Mouse (Mus musculus) neural tube, embryonic 11.5 days (tissue): ENCODE measurements around the gene Ptpn12. TPM values are rescaled to one million over a fixed set of nuclear protein-coding genes. Genes with fewer than 3 reads are reported as not detected.

Experiments used
- ATAC-seq: fragments of 200-750 bp; cut with Nextera tagmentation; 2 replicates; pipeline ENCODE4 v1.8.0; 2017; ENCODE audit warnings: moderate number of reproducible peaks, mild to moderate bottlenecking, moderate TSS enrichment, moderate library complexity; ENCODE audit not compliant: insufficient read depth, low FRiP score, low TSS enrichment
- DNase-seq: peaks from one replicate; pipeline ENCODE4 v3.0.0-alpha.2; 2015; ENCODE audit warnings: low spot score
- H3K27ac ChIP-seq: fragments of 300-500 bp; sonication (generic); 2 replicates; pipeline ENCODE4 v1.5.1; 2014; ENCODE audit warnings: low read depth, mild to moderate bottlenecking, low read length
- H3K27me3 ChIP-seq: fragments of 300-500 bp; sonication (generic); 2 replicates; pipeline ENCODE4 v1.6.1; 2014; ENCODE audit warnings: mild to moderate bottlenecking, low read length, mixed read lengths; ENCODE audit not compliant: control insufficient read depth, insufficient read depth
- H3K36me3 ChIP-seq: fragments of 300-500 bp; sonication (generic); 2 replicates; pipeline ENCODE4 v1.6.1; 2014; ENCODE audit warnings: mild to moderate bottlenecking, low read length, moderate library complexity, mixed read lengths; ENCODE audit not compliant: control insufficient read depth, insufficient read depth
- H3K4me1 ChIP-seq: fragments of 300-500 bp; sonication (generic); 2 replicates; pipeline ENCODE4 v1.6.1; 2014; ENCODE audit warnings: low read length, mixed read lengths; ENCODE audit not compliant: control insufficient read depth, insufficient read depth
- H3K4me2 ChIP-seq: fragments of 300-500 bp; sonication (generic); 2 replicates; pipeline ENCODE4 v1.6.1; 2014; ENCODE audit warnings: low read depth, mild to moderate bottlenecking, moderate library complexity
- H3K4me3 ChIP-seq: fragments of 300-500 bp; sonication (generic); 2 replicates; pipeline ENCODE4 v1.5.1; 2014; ENCODE audit warnings: low read depth, low read length
- H3K9ac ChIP-seq: fragments of 300-500 bp; sonication (generic); 2 replicates; pipeline ENCODE4 v1.6.1; 2014; ENCODE audit warnings: mild to moderate bottlenecking, low read length
- H3K9me3 ChIP-seq: fragments of 300-500 bp; sonication (generic); 2 replicates; pipeline ENCODE4 v1.6.1; 2016; ENCODE audit warnings: low read length; ENCODE audit not compliant: control insufficient read depth
- WGBS: fragments of 180-500 bp; shearing (Covaris S2); extraction: QIAGEN DNeasy Blood & Tissue Kit; methylation state at CpG from one replicate; pipeline ENCODE4 v1.1.7; 2014; 5-methylcytosine and 5-hydroxymethylcytosine counted together
- polyA plus RNA-seq: library from polyadenylated mRNA; unstranded; fragments of >200 nt; fragmentation: Nextera tagmentation; extraction: Ambion mirVana; gene quantifications from 2 replicates; pipeline ENCODE4 v1.2.1, GENCODE M21; 2014

The Ptpn12 gene
- 23.6 and 25.9 TPM in 2 replicates for polyA plus RNA-seq

DNA sequence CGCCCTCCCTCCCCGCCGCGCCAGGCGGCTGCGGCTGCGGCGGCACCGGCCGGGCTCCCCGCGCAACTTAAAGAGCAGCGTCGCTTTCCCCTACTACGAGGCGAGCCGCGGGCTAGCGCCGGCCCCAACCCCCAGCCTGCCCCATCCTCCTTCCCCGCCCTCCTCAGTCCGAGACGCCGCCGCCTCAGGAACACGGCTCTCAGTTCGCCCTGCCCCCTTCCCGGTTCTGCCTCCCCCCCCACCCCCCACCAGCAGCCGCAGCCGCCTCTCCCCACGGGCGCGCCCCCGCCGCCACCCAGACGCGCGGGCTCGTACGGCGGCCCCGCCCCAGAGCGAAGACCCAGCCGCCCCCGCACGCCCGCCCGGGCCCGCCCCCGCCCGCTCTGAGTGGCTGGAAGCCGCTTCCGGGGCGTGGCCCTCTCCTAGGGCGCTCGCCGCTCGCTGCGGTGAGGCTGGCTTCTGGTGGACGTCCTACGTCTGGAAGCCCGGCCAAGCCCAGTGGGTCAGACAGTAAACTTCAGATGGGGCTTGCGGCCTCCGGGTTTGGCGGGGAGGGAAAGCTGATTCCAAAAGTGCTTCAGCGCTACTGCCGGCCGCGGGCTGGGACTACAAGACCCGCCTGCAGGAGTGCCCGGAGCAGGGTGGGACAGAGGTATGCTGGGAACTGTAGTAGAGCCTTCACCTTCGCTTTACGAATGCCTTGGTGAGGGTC, at the start of gene Ptpn12:
Ptpn12 (minus strand) TSS at position 92 of the 712 bp plus-strand sequence.
- peak within 1 kb of the TSS; percentile 100 for H3K27ac ChIP-seq
- H3K4me1 ChIP-seq, result peaks cover 5% of the 10 kb centered on the region; the same call in 1 of the 2 replicates
- ATAC-seq (peak; percentile 94), DNase-seq (peak; percentile 97)
- no peaks in the 10 kb centered on the region for H3K36me3 ChIP-seq
- H3K27me3 ChIP-seq, result no peaks in the 10 kb centered on the region
- H3K4me2 ChIP-seq, result peak within 1 kb of the TSS; percentile 48
- no peaks in the 10 kb centered on the region for H3K9me3 ChIP-seq
- H3K9ac ChIP-seq, result peak within 1 kb of the TSS; percentile 98
- H3K4me3 ChIP-seq, result peak within 1 kb of the TSS; percentile 93
- 2% methylated on average over 42 of the region's 73 CpGs for WGBS

DNA sequence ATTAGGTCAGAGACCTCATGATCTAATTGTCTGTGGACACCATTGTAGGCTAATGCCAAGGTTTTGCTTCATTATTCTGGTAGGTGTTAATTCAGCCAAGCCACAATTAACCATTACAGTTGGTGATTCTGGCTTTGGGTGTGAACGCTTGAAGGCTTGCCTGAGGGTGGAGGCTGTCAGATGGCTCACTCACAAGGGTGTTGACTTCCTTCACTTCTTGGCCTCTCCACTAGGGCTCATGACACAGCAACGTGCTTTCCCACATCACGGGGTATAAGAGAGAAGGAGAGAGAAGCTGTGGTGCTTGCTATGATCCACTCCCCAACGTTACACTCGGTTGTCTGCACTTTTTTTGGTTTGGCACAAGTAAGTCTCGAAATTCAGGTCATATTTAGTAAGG, 35.5 kb upstream of the Ptpn12 start:
- H3K4me1 ChIP-seq, result no peaks in the 10 kb centered on the region
- no peak for ATAC-seq
- H3K9me3 ChIP-seq, result no peaks in the 10 kb centered on the region
- no peaks in the 10 kb centered on the region for H3K27me3 ChIP-seq
- no peak overlapping the region for H3K27ac ChIP-seq
- 79% methylated on average over 6 of the region's 6 CpGs for WGBS
- H3K4me2 ChIP-seq, result no peak overlapping the region
- no peak for DNase-seq
- H3K9ac ChIP-seq, result no peak overlapping the region
- H3K4me3 ChIP-seq, result no peak overlapping the region
- no peaks in the 10 kb centered on the region for H3K36me3 ChIP-seq

DNA sequence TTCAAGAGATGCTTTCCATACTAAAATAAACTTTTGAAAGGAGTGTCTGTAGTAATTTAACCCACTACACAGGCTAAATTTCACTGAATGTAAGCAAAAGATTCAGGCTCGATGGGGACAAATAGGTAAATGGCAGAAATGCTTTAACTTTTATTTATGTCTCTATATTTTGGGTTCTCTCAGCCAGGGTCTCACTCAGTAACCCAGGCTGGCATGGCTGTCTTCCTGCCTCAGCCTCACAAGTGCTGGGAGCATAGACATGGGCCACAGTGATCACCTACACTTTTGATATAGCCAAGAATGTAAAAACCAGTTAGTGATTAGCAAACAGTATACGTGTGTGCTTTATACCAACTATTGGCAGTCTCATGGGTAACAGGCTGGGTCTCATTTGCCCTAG, 1.5 kb upstream of the Ptpn12 start:
- 84% methylated on average over 2 of the region's 2 CpGs for WGBS
- no peak overlapping the region for H3K4me3 ChIP-seq
- H3K36me3 ChIP-seq, result no peaks in the 10 kb centered on the region
- no peak overlapping the region for H3K9ac ChIP-seq
- peak overlapping the region; percentile 48; the same call in 1 of the 2 replicates for H3K4me2 ChIP-seq
- no peak overlapping the region for H3K27ac ChIP-seq
- no peaks in the 10 kb centered on the region for H3K27me3 ChIP-seq
- H3K9me3 ChIP-seq, result no peaks in the 10 kb centered on the region
- DNase-seq (no peak), ATAC-seq (no peak)
- peaks cover 5% of the 10 kb centered on the region; the same call in 1 of the 2 replicates for H3K4me1 ChIP-seq

DNA sequence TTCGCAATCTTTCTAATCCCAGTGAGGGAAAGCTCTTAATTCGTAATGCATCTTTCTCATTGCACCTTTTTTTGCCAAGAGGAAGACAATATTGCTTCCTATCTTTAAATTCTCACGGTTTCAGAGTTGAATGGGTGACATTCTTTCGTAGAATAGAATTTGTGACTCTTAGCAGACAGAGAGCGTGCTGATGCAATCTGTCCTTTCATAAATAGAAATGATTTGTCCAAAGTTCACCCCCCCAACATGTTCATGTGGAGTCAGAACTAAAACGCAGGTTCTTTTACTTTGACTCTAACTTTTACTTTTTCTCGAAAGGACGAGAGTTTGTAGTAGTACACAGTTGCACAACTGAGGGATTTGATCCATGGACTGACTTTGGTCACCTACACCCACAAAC, 884 bp upstream of the Ptpn12 start:
- H3K9me3 ChIP-seq, result no peaks in the 10 kb centered on the region
- H3K9ac ChIP-seq, result peak overlapping the region; percentile 56
- peaks cover 5% of the 10 kb centered on the region; the same call in 1 of the 2 replicates for H3K4me1 ChIP-seq
- H3K36me3 ChIP-seq, result no peaks in the 10 kb centered on the region
- WGBS, result 13% methylated on average over 8 of the region's 8 CpGs
- ATAC-seq (no peak), DNase-seq (no peak)
- H3K4me2 ChIP-seq, result peak overlapping the region; percentile 48
- H3K27me3 ChIP-seq, result no peaks in the 10 kb centered on the region
- H3K27ac ChIP-seq, result peak overlapping the region; percentile 100
- H3K4me3 ChIP-seq, result peak overlapping the region; percentile 93

DNA sequence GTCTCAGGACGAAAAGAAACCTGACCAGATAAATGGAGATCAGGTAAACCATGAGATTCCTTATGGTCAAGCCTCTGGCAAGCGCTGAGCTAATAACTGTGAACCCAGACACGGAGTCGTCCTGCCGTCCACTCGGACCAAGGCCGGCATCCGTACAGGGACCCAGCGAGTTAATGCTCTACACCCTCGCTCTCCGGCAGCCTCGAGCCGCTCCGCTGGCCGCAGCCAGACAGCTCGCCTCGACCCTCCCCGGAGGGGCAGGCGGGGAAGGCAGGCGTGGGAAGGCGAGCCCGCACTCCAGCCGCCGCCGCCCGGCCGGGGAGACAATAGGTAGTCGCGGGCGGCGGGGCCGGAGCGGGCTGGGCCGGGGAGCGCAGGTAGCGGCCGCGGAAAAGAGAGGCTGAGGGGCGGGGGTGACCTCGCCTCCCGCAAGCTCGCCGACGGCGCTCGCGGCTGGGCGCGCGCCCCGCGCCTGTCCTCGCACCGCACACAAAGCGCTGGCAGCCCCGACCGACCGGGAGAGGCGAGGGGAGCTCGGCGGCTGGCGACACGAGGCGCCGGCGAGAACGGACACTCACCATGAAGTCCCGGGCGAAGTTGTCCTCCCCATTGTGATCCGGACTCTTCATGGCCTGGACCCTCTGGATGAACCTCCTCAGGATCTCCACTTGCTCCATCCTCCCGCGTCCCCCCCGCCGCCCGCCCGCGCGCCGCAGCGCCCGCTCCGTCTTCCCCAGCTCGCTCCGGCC, 466 bp downstream of the Ptpn12 start:
- under 1% methylated on average over 67 of the region's 84 CpGs for WGBS
- H3K27me3 ChIP-seq, result no peaks in the 10 kb centered on the region
- DNase-seq (peak; percentile 74), ATAC-seq (peak; percentile 64)
- no peaks in the 10 kb centered on the region for H3K36me3 ChIP-seq
- H3K27ac ChIP-seq, result peak overlapping the region; percentile 100
- peak overlapping the region; percentile 38 for H3K4me2 ChIP-seq
- peaks cover 5% of the 10 kb centered on the region; the same call in 1 of the 2 replicates for H3K4me1 ChIP-seq
- peak overlapping the region; percentile 98 for H3K9ac ChIP-seq
- H3K4me3 ChIP-seq, result peak overlapping the region; percentile 93
- H3K9me3 ChIP-seq, result no peaks in the 10 kb centered on the region

DNA sequence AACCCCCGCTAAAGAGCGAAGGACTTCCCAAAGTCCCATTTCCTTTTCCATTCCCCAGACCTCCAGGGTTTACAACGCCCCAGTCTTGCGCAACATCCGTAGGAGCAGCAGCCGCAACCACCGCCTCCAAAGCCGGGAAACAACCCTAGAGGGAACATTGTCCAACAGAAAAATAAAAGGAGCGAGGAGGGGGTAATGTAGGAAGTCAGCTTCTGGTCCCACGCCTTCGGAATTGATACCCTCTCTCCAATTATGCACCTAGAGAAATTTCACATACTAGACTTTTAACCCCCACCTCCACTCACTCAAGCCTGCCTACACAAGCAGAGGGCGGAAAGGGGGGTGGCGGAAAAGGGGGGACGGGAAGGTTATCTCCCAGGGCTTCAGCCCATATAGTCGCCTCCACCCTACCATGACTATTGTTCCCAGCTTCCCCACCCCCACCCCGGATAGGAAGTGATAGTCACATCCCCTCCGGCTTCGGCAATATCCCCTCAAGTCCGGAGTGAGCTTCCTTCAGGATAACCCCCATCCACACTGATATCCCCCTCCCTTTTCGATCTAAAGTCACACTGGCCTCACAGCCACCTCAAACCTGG, 1.1 kb downstream of the Ptpn12 start:
- DNase-seq (peak; percentile 76), ATAC-seq (peak; percentile 14)
- peak overlapping the region; percentile 98 for H3K9ac ChIP-seq
- peak overlapping the region; percentile 38 for H3K4me2 ChIP-seq
- H3K36me3 ChIP-seq, result no peaks in the 10 kb centered on the region
- peaks cover 5% of the 10 kb centered on the region; the same call in 1 of the 2 replicates for H3K4me1 ChIP-seq
- no peaks in the 10 kb centered on the region for H3K27me3 ChIP-seq
- under 1% methylated on average over 20 of the region's 20 CpGs for WGBS
- peak overlapping the region; percentile 93 for H3K4me3 ChIP-seq
- peak overlapping the region; percentile 100 for H3K27ac ChIP-seq
- no peaks in the 10 kb centered on the region for H3K9me3 ChIP-seq

DNA sequence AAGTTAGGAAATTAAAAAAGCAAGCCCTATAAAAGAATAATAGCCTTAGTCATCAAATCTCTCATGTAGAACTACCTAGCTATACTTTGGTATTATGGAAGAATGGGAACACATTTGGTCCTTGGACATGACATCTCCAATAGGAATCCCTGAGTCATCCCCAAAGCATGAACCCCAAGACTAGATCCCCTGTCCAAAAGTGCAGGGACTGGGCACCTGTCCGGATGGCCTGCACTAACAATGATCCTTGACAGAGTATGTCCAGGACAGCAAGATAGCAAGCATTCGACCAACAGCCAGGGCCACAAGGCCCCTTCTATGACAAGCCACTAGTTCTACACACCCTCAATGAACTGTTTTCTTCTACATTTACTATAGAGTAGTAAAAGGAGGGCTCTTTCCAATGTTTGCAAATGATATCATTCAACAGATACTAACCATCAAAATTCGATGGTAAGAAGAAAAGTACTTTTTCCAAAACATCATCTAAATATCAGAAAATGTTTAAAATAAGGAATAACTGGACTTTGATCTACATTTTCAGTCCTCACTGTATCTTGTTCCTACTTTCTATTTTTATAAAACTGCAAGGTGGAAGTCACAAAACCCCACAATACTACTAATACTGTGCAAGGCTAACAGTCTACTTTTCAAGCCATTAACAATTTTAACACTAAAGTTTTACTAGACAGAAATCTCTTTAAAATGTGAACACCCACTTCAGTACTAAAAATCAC, 2.0 kb downstream of the Ptpn12 start:
- DNase-seq (no peak), ATAC-seq (no peak)
- H3K4me2 ChIP-seq, result peak overlapping the region; percentile 38
- no peaks in the 10 kb centered on the region; the same call in 1 of the 2 replicates for H3K36me3 ChIP-seq
- peak overlapping the region; percentile 93 for H3K4me3 ChIP-seq
- WGBS, result 64% methylated on average over 3 of the region's 3 CpGs
- H3K9me3 ChIP-seq, result no peaks in the 10 kb centered on the region
- no peak overlapping the region for H3K27ac ChIP-seq
- H3K4me1 ChIP-seq, result peaks cover 5% of the 10 kb centered on the region; the same call in 1 of the 2 replicates
- no peak overlapping the region for H3K9ac ChIP-seq
- H3K27me3 ChIP-seq, result no peaks in the 10 kb centered on the region

DNA sequence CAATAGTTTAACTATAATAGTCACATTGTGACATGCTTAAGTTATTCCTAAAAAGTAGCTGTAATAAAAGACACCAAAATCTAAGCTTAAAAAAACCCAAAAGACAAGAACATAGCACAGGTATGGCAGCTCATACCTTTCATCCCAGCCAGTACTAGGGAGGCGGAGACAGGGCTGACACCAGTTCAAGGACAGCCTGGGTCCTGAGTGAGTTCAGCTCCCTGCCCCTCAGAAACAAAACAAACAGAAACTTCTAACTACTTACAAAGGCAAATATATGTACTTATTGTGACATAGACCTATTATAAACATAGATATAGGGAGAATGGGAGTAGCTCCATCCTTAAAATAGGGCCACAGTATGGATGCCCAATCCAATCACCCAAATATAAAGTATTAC, 3.2 kb downstream of the Ptpn12 start:
- no peak overlapping the region for H3K4me3 ChIP-seq
- 97% methylated on average over 1 of the region's 1 CpGs for WGBS
- DNase-seq (no peak), ATAC-seq (no peak)
- H3K9me3 ChIP-seq, result no peaks in the 10 kb centered on the region
- peaks cover 5% of the 10 kb centered on the region; the same call in 1 of the 2 replicates for H3K4me1 ChIP-seq
- no peaks in the 10 kb centered on the region for H3K27me3 ChIP-seq
- no peak overlapping the region for H3K27ac ChIP-seq
- H3K9ac ChIP-seq, result no peak overlapping the region
- H3K36me3 ChIP-seq, result no peaks in the 10 kb centered on the region; the same call in 1 of the 2 replicates
- H3K4me2 ChIP-seq, result no peak overlapping the region
